Mouse (Mus musculus) ES-Bruce4 (cell line): ENCODE results near the gene Dhrs13.

Experiments
- CTCF ChIP-seq: IDR thresholded peaks from one replicate; pipeline ENCODE4 v1.8.1; 2011; ENCODE audit warnings: low read depth, low read length
- EP300 ChIP-seq: IDR thresholded peaks from 2 replicates; pipeline ENCODE4 v1.6.1; 2011; ENCODE audit warnings: low read depth, low read length; ENCODE audit not compliant: insufficient read depth
- POLR2A ChIP-seq: IDR thresholded peaks from one replicate; pipeline ENCODE4 v1.8.1; 2011; ENCODE audit warnings: low read length; ENCODE audit not compliant: insufficient read depth

GRCm38 (mm10) chr11:78053078-78053477 is 21.0 kb downstream of the Dhrs13 start:
- TF ChIP-seq CTCF (no peak), POLR2A (no peak), EP300 (no peak)
